11 mouse cellular contexts compared by ENCODE assay signal in genomic region chr11:67757373-67758167, GRCm38 (mm10). TPM values are rescaled to one million over a fixed set of nuclear protein-coding genes. Genes with fewer than 3 reads are reported as not detected.
DNase-seq lines count a peak whose midpoint lies in the region; ATAC-seq and TF ChIP-seq lines count a peak whose summit lies in the region.
"Had no signal": no experiment of that assay in that cellular context is flagged by ENCODE, and none has a peak within 500 bp of the region (broad histone marks: within the 10 kb centered on the region; RNA-seq: fewer than 3 reads in every experiment).

No protein-coding gene starts in this region.

- 48% methylated on average over 15 of the region's 15 CpGs for WGBS in liver, embryonic 14.5 days (ENCODE audit: insufficient replicate concordance)
- WGBS in liver, embryonic 12.5 days (ENCODE audit: insufficient replicate concordance), result 53% methylated on average over 15 of the region's 15 CpGs

- H3K9ac ChIP-seq in liver, embryonic 14.5 days (replicated peaks), result no peak overlapping the region
- no peak overlapping the region for H3K9ac ChIP-seq in liver, embryonic 12.5 days
- H3K9ac ChIP-seq in ES-Bruce4 (ENCODE audit: low read depth, poor library complexity, severe bottlenecking), result no peak overlapping the region
- H3K9ac ChIP-seq: heart, embryonic 15.5 days; limb, embryonic 15.5 days had no signal

- H3K9me3 ChIP-seq in liver, embryonic 14.5 days (ENCODE audit: control insufficient read depth, low read length), result no peaks in the 10 kb centered on the region
- H3K9me3 ChIP-seq in liver, embryonic 12.5 days (replicated peaks), result no peaks in the 10 kb centered on the region
- H3K9me3 ChIP-seq in ES-Bruce4 (replicated peaks; ENCODE audit: control insufficient read depth, insufficient read depth, low read length, poor library complexity, severe bottlenecking), result no peaks in the 10 kb centered on the region
- H3K9me3 ChIP-seq: heart, embryonic 15.5 days; limb, embryonic 15.5 days had no signal

- DNase-seq in frontal cortex, postnatal 25 days (ENCODE audit: low spot score in 2 of 2), result no peak
- DNase-seq in liver, embryonic 14.5 days (ENCODE audit: low read depth in 3 of 3, low spot score in 3 of 3), result no peak
- peak; percentile 9 for DNase-seq in gastrocnemius, postnatal 14 days
- no peak for DNase-seq in natural killer cell, adult 2 months (ENCODE audit: low spot score in 2 of 2)
- DNase-seq: kidney, postnatal 36 days had no signal

- ATAC-seq in frontal cortex, adult (ENCODE audit: low TSS enrichment), result peak; percentile 66; the same call in 1 of the 2 replicates
- ATAC-seq in liver, embryonic 14.5 days (ENCODE audit: insufficient read depth), result no peak
- no peak for ATAC-seq in liver, embryonic 12.5 days
- ATAC-seq in erythroblast, adult 5-6 weeks (replicated peaks; ENCODE audit: low FRiP score, poor library complexity, severe bottlenecking), result no peak

- peak; percentile 24 for TF ChIP-seq CTCF in liver, embryonic 14.5 days (IDR thresholded peaks at IDR 0.05; ENCODE audit: low read depth)
- TF ChIP-seq CTCF in ES-Bruce4 (IDR thresholded peaks at IDR 0.05; ENCODE audit: low read depth, low read length), result peak; percentile 46

- TF ChIP-seq EP300 in liver, embryonic 14.5 days (IDR thresholded peaks at IDR 0.05; ENCODE audit: low read depth), result no peak
- TF ChIP-seq EP300 in ES-Bruce4 (IDR thresholded peaks at IDR 0.05; ENCODE audit: insufficient read depth, low read depth, low read length), result no peak

- H3K4me3 ChIP-seq in liver, embryonic 14.5 days (ENCODE audit: insufficient read depth in 1 of 2, low read depth in 2 of 2, low read length in 2 of 2), result no peak overlapping the region
- no peak overlapping the region for H3K4me3 ChIP-seq in liver, embryonic 12.5 days
- no peak overlapping the region for H3K4me3 ChIP-seq in ES-Bruce4 (ENCODE audit: low read depth, low read length)
- H3K4me3 ChIP-seq: heart, embryonic 15.5 days; limb, embryonic 15.5 days had no signal

- no peaks in the 10 kb centered on the region for H3K4me1 ChIP-seq in liver, embryonic 14.5 days (replicated peaks; ENCODE audit: control insufficient read depth in 2 of 2, insufficient read depth in 2 of 2, low read length in 1 of 2)
- no peaks in the 10 kb centered on the region for H3K4me1 ChIP-seq in liver, embryonic 12.5 days
- no peaks in the 10 kb centered on the region for H3K4me1 ChIP-seq in ES-Bruce4 (ENCODE audit: control insufficient read depth, insufficient read depth, low read length)
- H3K4me1 ChIP-seq: heart, embryonic 15.5 days; limb, embryonic 15.5 days had no signal

- H3K4me2 ChIP-seq in liver, embryonic 14.5 days (ENCODE audit: low read depth), result no peak overlapping the region
- no peak overlapping the region for H3K4me2 ChIP-seq in liver, embryonic 12.5 days
- H3K4me2 ChIP-seq: heart, embryonic 15.5 days; limb, embryonic 15.5 days had no signal

- intact Hi-C loops in gastrocnemius, postnatal 14 days (cut with DNase I; ENCODE audit: low total_unique reads), result loop anchor here (5.0 kb wide), 1 partner anchor 55 kb away; no protein-coding TSS in a partner anchor

- no peaks in the 10 kb centered on the region for H3K36me3 ChIP-seq in liver, embryonic 14.5 days (replicated peaks; ENCODE audit: control insufficient read depth, insufficient read depth, low read depth)
- H3K36me3 ChIP-seq in liver, embryonic 12.5 days, result no peaks in the 10 kb centered on the region
- H3K36me3 ChIP-seq in ES-Bruce4 (ENCODE audit: control insufficient read depth, insufficient read depth, low read length, poor library complexity, severe bottlenecking), result no peaks in the 10 kb centered on the region
- H3K36me3 ChIP-seq: heart, embryonic 15.5 days; limb, embryonic 15.5 days had no signal

- no peak for TF ChIP-seq POLR2A in ES-Bruce4 (IDR thresholded peaks at IDR 0.05; ENCODE audit: insufficient read depth, low read length)

- no peaks in the 10 kb centered on the region for H3K27me3 ChIP-seq in liver, embryonic 14.5 days (ENCODE audit: control insufficient read depth, insufficient read depth, low read length)
- H3K27me3 ChIP-seq in liver, embryonic 12.5 days (replicated peaks), result no peaks in the 10 kb centered on the region
- peaks cover 2% of the 10 kb centered on the region; the same call in 1 of the 2 replicates for H3K27me3 ChIP-seq in ES-Bruce4 (ENCODE audit: control insufficient read depth, insufficient read depth, low read length, poor library complexity, severe bottlenecking)
- H3K27me3 ChIP-seq: heart, embryonic 15.5 days; limb, embryonic 15.5 days had no signal

- no peak overlapping the region for H3K27ac ChIP-seq in liver, embryonic 14.5 days
- no peak overlapping the region for H3K27ac ChIP-seq in liver, embryonic 12.5 days
- H3K27ac ChIP-seq in ES-Bruce4 (ENCODE audit: insufficient read depth, low read length), result no peak overlapping the region
- H3K27ac ChIP-seq: heart, embryonic 15.5 days; limb, embryonic 15.5 days had no signal

RNA-seq across cellular contexts. Expression of gene Glp2r, which starts 13.4 kb away (rescaled TPM):
- polyA plus RNA-seq in liver, embryonic 14.5 days (2012; rRNA removed), result 0.15 and 0.21 TPM in 2 replicates
- 0.20 and 0.30 TPM in 2 replicates for polyA plus RNA-seq in liver, embryonic 14.5 days (2014; fragmentation: Nextera tagmentation; extraction: Ambion mirVana)
- polyA plus RNA-seq in liver, embryonic 12.5 days (2016; fragmentation: Nextera tagmentation; extraction: Ambion mirVana), result 0.17 and 0.18 TPM in 2 replicates
- not detected in 2 replicates for polyA plus RNA-seq in ES-Bruce4 (2011; ENCODE audit: insufficient read depth, insufficient read length, low read depth, missing spikeins)
- under 1 TPM; 0.04 to 0.11 TPM for total RNA-seq in gastrocnemius, postnatal 14 days (2021)
- not detected in 2 replicates for total RNA-seq in erythroblast, adult 5-6 weeks (2015; ENCODE audit: low replicate concordance)
- total RNA-seq in erythroblast, adult 5-6 weeks (2017; ENCODE audit: low replicate concordance), result not detected in 2 replicates
- polyA plus RNA-seq: heart, embryonic 15.5 days had no signal

RNA-seq across cellular contexts. Expression of gene Gsg1l2, which starts 16.8 kb away (rescaled TPM):
- polyA plus RNA-seq in liver, embryonic 14.5 days (2012; rRNA removed), result not detected in 2 replicates
- not detected in 2 replicates for polyA plus RNA-seq in liver, embryonic 14.5 days (2014; fragmentation: Nextera tagmentation; extraction: Ambion mirVana)
- polyA plus RNA-seq in liver, embryonic 12.5 days (2016; fragmentation: Nextera tagmentation; extraction: Ambion mirVana), result not detected in 2 replicates
- polyA plus RNA-seq in ES-Bruce4 (2011; ENCODE audit: insufficient read depth, insufficient read length, low read depth, missing spikeins), result not detected in 2 replicates
- total RNA-seq in gastrocnemius, postnatal 14 days (2021), result not detected
- total RNA-seq in erythroblast, adult 5-6 weeks (2015; ENCODE audit: low replicate concordance), result not detected in 2 replicates
- not detected in 2 replicates for total RNA-seq in erythroblast, adult 5-6 weeks (2017; ENCODE audit: low replicate concordance)
- polyA plus RNA-seq: heart, embryonic 15.5 days; limb, embryonic 15.5 days had no signal

RNA-seq across cellular contexts. Expression of gene Dhrs7c, which starts 40.4 kb away (rescaled TPM):
- not detected in 2 replicates for polyA plus RNA-seq in liver, embryonic 14.5 days (2012; rRNA removed)
- polyA plus RNA-seq in liver, embryonic 14.5 days (2014; fragmentation: Nextera tagmentation; extraction: Ambion mirVana), result not detected in 2 replicates
- polyA plus RNA-seq in liver, embryonic 12.5 days (2016; fragmentation: Nextera tagmentation; extraction: Ambion mirVana), result not detected in 2 replicates
- not detected in 2 replicates for polyA plus RNA-seq in ES-Bruce4 (2011; ENCODE audit: insufficient read depth, insufficient read length, low read depth, missing spikeins)
- 100 to 1,000 TPM; 348 to 381 TPM for total RNA-seq in gastrocnemius, postnatal 14 days (2021)
- not detected in 2 replicates for total RNA-seq in erythroblast, adult 5-6 weeks (2015; ENCODE audit: low replicate concordance)
- not detected in 2 replicates for total RNA-seq in erythroblast, adult 5-6 weeks (2017; ENCODE audit: low replicate concordance)
